Mouse (Mus musculus): ENCODE results near the gene Mybphl. TPM values are rescaled to one million over a fixed set of nuclear protein-coding genes. Genes with fewer than 3 reads are reported as not detected.

The Mybphl gene
- polyA plus RNA-seq, 1 experiment, result 0.06 TPM

DNA sequence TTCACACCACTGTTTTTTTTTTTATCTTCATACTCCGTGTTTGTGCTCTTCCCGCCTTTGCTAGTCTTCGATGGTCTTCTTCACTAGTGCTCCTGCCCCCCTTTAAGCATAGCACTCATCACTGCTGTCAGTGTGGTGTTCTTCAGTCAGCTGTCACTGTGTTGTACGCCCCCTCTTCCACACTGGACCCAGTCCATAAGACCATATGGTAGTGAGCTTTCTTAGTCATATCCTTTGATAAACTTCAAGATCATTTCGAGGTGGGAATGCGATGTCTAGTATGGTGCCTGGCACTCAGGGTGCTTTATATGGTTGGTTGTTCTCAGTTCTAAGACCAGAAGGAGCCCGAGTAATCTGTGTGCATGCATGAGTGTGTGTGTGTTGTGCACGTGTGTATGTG, 37.4 kb upstream of the Mybphl start:
- Histone ChIP-seq H3K27me3 (replicated peaks; ENCODE audit: control insufficient read depth, insufficient read depth, low read length) (no peaks in the 10 kb centered on the region), H3K36me3 (ENCODE audit: control insufficient read depth, insufficient read depth, low read length) (no peaks in the 10 kb centered on the region), H3K4me1 (ENCODE audit: control insufficient read depth, insufficient read depth, low read length) (no peaks in the 10 kb centered on the region), H3K27ac (ENCODE audit: insufficient read depth, low read depth, low read length) (no peak overlapping the region), H3K4me3 (ENCODE audit: insufficient read depth, low read depth, low read length) (no peak overlapping the region)
- WGBS, result 91% methylated on average over 8 of the region's 8 CpGs
- TF ChIP-seq POLR2A (IDR thresholded peaks at IDR 0.05; ENCODE audit: low read depth, low read length) (no peak), CTCF (conservative IDR thresholded peaks at IDR 0.05; ENCODE audit: insufficient read depth, insufficient read length, low read depth, low read length) (no peak)
- no peak for DNase-seq

DNA sequence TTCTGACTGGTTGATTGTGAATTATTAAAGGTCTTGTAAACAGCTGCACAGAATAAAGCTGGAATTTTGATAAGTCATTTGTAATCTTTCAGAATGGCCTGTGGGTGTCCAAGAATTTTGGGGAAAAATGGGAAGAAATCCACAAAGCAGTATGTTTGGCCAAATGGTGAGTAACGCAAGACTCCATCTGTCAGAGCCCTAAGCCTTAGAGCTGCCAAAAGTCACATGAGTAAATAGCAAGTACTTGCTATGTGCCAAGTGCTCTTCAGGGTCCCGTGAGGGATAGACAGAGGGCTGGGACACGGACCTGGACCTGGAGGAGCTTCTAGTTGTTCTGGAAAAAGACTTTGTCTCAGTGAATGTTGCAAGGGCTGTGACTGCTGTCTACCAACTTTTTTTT, 36.8 kb upstream of the Mybphl start:
- WGBS, result 58% methylated on average over 3 of the region's 3 CpGs
- Histone ChIP-seq H3K27me3 (replicated peaks; ENCODE audit: control insufficient read depth, insufficient read depth, low read length) (no peaks in the 10 kb centered on the region), H3K4me3 (ENCODE audit: insufficient read depth, low read depth, low read length) (no peak overlapping the region), H3K4me1 (ENCODE audit: control insufficient read depth, insufficient read depth, low read length) (no peaks in the 10 kb centered on the region), H3K27ac (ENCODE audit: insufficient read depth, low read depth, low read length) (no peak overlapping the region), H3K36me3 (ENCODE audit: control insufficient read depth, insufficient read depth, low read length) (no peaks in the 10 kb centered on the region)
- DNase-seq, result peak; percentile 11
- TF ChIP-seq CTCF (conservative IDR thresholded peaks at IDR 0.05; ENCODE audit: insufficient read depth, insufficient read length, low read depth, low read length) (no peak), POLR2A (IDR thresholded peaks at IDR 0.05; ENCODE audit: low read depth, low read length) (no peak)

DNA sequence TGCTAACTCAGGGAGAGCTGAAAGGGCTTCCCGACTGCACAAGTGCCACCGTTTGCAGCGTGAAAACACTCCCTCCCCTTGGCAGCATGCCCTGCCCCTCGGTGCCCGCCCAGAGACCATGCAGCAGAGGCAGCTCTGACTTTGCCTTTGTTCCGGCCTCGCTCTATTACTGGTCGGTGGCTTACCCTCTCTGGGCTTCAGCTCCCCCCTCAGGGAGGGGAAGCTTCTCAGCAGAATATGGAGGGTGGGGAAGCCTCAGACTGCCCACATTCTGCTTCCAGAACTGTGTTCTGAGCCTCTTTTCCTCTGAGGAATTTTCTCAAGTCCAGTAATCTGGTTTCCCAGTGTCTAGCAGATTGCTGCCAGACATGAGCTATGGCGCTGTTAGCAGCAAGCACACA, 36.3 kb upstream of the Mybphl start:
- Histone ChIP-seq H3K27me3 (replicated peaks; ENCODE audit: control insufficient read depth, insufficient read depth, low read length) (no peaks in the 10 kb centered on the region), H3K36me3 (ENCODE audit: control insufficient read depth, insufficient read depth, low read length) (no peaks in the 10 kb centered on the region), H3K27ac (ENCODE audit: insufficient read depth, low read depth, low read length) (no peak overlapping the region), H3K4me1 (ENCODE audit: control insufficient read depth, insufficient read depth, low read length) (no peaks in the 10 kb centered on the region), H3K4me3 (ENCODE audit: insufficient read depth, low read depth, low read length) (no peak overlapping the region)
- DNase-seq, result peak; percentile 46
- TF ChIP-seq CTCF (conservative IDR thresholded peaks at IDR 0.05; ENCODE audit: insufficient read depth, insufficient read length, low read depth, low read length) (no peak), POLR2A (IDR thresholded peaks at IDR 0.05; ENCODE audit: low read depth, low read length) (no peak)
- WGBS, result 23% methylated on average over 9 of the region's 9 CpGs

DNA sequence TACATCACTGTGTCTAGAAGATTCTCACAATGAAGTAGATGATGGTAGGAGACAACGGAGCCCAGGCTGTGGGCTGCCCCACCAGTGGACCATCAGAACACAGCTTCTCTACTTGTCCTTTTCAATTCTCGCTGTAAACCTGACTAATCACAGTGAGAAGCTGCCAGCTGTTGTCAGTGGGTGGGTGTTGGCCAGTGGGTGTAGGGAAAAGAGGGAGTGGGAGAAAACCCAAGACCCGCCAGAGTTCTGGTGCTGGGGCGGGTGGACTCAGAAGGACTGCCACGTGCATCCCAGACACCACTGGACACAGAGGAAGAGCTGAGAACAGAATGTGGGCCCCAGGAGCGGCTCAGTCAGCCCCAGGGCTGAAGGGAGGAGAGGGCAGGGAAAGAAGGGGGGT, 33.9 kb upstream of the Mybphl start:
- H3K27me3 ChIP-seq (replicated peaks; ENCODE audit: control insufficient read depth, insufficient read depth, low read length), result no peaks in the 10 kb centered on the region
- no peaks in the 10 kb centered on the region for H3K4me1 ChIP-seq (ENCODE audit: control insufficient read depth, insufficient read depth, low read length)
- 96% methylated on average over 6 of the region's 6 CpGs for WGBS
- H3K36me3 ChIP-seq (ENCODE audit: control insufficient read depth, insufficient read depth, low read length), result no peaks in the 10 kb centered on the region
- H3K4me3 ChIP-seq (ENCODE audit: insufficient read depth, low read depth, low read length), result no peak overlapping the region
- DNase-seq, result no peak
- H3K27ac ChIP-seq (ENCODE audit: insufficient read depth, low read depth, low read length), result no peak overlapping the region
- TF ChIP-seq POLR2A (IDR thresholded peaks at IDR 0.05; ENCODE audit: low read depth, low read length), result no peak
- TF ChIP-seq CTCF (conservative IDR thresholded peaks at IDR 0.05; ENCODE audit: insufficient read depth, insufficient read length, low read depth, low read length), result no peak

DNA sequence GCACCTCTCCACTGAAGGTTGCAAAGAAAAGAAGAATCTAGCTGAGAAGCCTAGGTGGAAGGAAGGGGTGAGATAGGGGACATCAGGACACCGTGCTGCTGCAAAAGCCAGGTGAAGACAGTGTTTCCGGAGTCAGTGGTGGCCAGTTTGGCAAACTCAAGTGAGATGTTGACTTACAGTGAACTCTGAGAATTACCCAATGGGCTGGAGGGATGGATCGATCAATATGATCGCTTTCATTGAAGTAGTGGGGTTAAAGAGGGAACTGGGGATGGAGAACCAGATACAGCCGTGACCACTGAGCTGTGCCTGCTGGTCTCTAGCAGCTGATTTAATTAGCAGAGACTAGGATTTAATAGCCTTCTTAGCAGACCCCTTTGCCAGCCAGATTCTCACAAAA, 27.8 kb upstream of the Mybphl start:
- H3K4me3 ChIP-seq (ENCODE audit: insufficient read depth, low read depth, low read length), result no peak overlapping the region
- H3K4me1 ChIP-seq (ENCODE audit: control insufficient read depth, insufficient read depth, low read length), result no peaks in the 10 kb centered on the region
- no peaks in the 10 kb centered on the region; the same call in 1 of the 2 replicates for H3K36me3 ChIP-seq (ENCODE audit: control insufficient read depth, insufficient read depth, low read length)
- no peak for DNase-seq
- H3K27ac ChIP-seq (ENCODE audit: insufficient read depth, low read depth, low read length), result no peak overlapping the region
- no peak for TF ChIP-seq POLR2A (IDR thresholded peaks at IDR 0.05; ENCODE audit: low read depth, low read length)
- no peaks in the 10 kb centered on the region for H3K27me3 ChIP-seq (replicated peaks; ENCODE audit: control insufficient read depth, insufficient read depth, low read length)
- 97% methylated on average over 5 of the region's 5 CpGs for WGBS

DNA sequence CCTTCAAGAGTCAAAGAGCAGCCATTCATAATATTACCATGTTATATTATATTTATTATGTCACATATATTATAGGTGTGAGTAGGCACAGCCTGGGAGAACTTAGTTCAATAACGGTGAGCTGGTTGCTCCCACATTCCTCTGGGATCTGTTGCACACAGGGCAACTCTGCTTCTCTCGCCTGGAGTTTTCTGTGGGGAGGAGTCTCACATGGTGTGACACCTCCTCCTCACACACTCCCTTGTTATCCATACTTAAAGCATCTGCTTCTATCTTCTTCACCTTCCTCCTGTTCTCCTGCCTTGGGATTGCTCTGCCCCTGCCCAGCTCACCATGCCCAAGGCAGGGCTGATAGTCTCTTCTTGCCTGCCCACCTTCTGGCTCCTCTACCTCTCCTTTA, 23.7 kb upstream of the Mybphl start:
- WGBS, result 77% methylated on average over 2 of the region's 2 CpGs

DNA sequence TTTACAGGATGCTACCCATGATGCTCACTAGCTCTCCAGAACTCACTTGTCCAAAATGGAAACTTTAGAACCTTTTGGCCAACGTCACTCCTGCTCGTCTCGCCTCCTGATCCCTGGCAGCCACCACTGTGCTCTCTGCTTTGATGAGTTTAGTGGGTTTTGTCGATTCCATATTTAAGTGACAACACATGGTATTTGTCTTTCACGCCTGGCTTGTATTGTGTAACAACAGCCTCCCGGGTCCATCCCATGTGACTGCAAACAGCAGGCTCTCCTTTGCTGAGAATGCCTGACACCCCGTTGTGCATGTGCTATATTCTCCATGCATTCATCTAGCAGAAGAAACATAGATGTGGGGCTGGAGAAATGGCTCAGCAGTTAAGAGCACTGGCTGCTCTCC, 22.5 kb upstream of the Mybphl start:
- no peak for DNase-seq
- no peaks in the 10 kb centered on the region for H3K27me3 ChIP-seq (replicated peaks; ENCODE audit: control insufficient read depth, insufficient read depth, low read length)
- H3K4me3 ChIP-seq (ENCODE audit: insufficient read depth, low read depth, low read length), result no peak overlapping the region
- no peaks in the 10 kb centered on the region; the same call in 1 of the 2 replicates for H3K36me3 ChIP-seq (ENCODE audit: control insufficient read depth, insufficient read depth, low read length)
- no peak for TF ChIP-seq POLR2A (IDR thresholded peaks at IDR 0.05; ENCODE audit: low read depth, low read length)
- TF ChIP-seq CTCF (conservative IDR thresholded peaks at IDR 0.05; ENCODE audit: insufficient read depth, insufficient read length, low read depth, low read length), result no peak
- WGBS, result 83% methylated on average over 7 of the region's 7 CpGs
- H3K27ac ChIP-seq (ENCODE audit: insufficient read depth, low read depth, low read length), result no peak overlapping the region
- H3K4me1 ChIP-seq (ENCODE audit: control insufficient read depth, insufficient read depth, low read length), result no peaks in the 10 kb centered on the region

More for the DNA sequence above, 23.7 kb upstream of the Mybphl start:
- no peaks in the 10 kb centered on the region for H3K4me1 ChIP-seq (ENCODE audit: control insufficient read depth, insufficient read depth, low read length)
- no peaks in the 10 kb centered on the region; the same call in 1 of the 2 replicates for H3K36me3 ChIP-seq (ENCODE audit: control insufficient read depth, insufficient read depth, low read length)
- H3K27ac ChIP-seq (ENCODE audit: insufficient read depth, low read depth, low read length), result no peak overlapping the region
- DNase-seq, result no peak
- no peak for TF ChIP-seq POLR2A (IDR thresholded peaks at IDR 0.05; ENCODE audit: low read depth, low read length)
- no peak for TF ChIP-seq CTCF (conservative IDR thresholded peaks at IDR 0.05; ENCODE audit: insufficient read depth, insufficient read length, low read depth, low read length)
- H3K4me3 ChIP-seq (ENCODE audit: insufficient read depth, low read depth, low read length), result no peak overlapping the region
- H3K27me3 ChIP-seq (replicated peaks; ENCODE audit: control insufficient read depth, insufficient read depth, low read length), result no peaks in the 10 kb centered on the region

DNA sequence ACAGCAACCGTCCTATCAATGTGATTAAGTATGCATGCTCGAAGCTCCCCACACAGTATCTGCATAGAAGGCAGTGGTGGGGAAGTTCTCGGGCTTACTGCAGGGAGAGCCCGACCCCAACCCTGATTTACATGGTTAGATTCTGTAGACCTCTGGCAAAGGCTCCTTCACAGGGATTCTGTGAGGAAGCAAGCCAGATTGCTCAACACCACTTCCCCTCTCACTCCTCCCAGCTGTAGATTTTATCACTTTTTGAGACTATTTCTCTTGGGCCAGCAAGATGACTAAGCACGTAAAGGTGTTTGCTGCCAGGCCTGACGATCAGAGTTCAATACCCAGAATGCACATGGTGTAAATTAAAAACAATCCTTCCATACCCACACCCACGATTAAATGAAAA, 18.9 kb upstream of the Mybphl start:
- Histone ChIP-seq H3K36me3 (ENCODE audit: control insufficient read depth, insufficient read depth, low read length) (no peaks in the 10 kb centered on the region; the same call in 1 of the 2 replicates), H3K4me3 (ENCODE audit: insufficient read depth, low read depth, low read length) (no peak overlapping the region), H3K27ac (ENCODE audit: insufficient read depth, low read depth, low read length) (no peak overlapping the region), H3K4me1 (ENCODE audit: control insufficient read depth, insufficient read depth, low read length) (no peaks in the 10 kb centered on the region), H3K27me3 (replicated peaks; ENCODE audit: control insufficient read depth, insufficient read depth, low read length) (no peaks in the 10 kb centered on the region)
- DNase-seq, result no peak
- TF ChIP-seq CTCF (conservative IDR thresholded peaks at IDR 0.05; ENCODE audit: insufficient read depth, insufficient read length, low read depth, low read length) (no peak), POLR2A (IDR thresholded peaks at IDR 0.05; ENCODE audit: low read depth, low read length) (no peak)
- 76% methylated on average over 7 of the region's 7 CpGs for WGBS
